Mouse (Mus musculus) kidney, adult 2 months (tissue): ENCODE data around the gene Ppp1r26.

Source experiments
- CTCF ChIP-seq: fragments of 200-500 bp; conservative IDR thresholded peaks from 2 replicates; pipeline ENCODE4 v1.5.1; 2011; ENCODE audit warnings: low read depth, mild to moderate bottlenecking, control low read depth, low read length, moderate library complexity, mixed read lengths; ENCODE audit not compliant: insufficient read depth, insufficient read length
- POLR2A ChIP-seq: fragments of 200-500 bp; IDR thresholded peaks from one replicate; pipeline ENCODE4 v1.6.1; 2011; ENCODE audit warnings: low read depth, low read length, control low read depth

DNA sequence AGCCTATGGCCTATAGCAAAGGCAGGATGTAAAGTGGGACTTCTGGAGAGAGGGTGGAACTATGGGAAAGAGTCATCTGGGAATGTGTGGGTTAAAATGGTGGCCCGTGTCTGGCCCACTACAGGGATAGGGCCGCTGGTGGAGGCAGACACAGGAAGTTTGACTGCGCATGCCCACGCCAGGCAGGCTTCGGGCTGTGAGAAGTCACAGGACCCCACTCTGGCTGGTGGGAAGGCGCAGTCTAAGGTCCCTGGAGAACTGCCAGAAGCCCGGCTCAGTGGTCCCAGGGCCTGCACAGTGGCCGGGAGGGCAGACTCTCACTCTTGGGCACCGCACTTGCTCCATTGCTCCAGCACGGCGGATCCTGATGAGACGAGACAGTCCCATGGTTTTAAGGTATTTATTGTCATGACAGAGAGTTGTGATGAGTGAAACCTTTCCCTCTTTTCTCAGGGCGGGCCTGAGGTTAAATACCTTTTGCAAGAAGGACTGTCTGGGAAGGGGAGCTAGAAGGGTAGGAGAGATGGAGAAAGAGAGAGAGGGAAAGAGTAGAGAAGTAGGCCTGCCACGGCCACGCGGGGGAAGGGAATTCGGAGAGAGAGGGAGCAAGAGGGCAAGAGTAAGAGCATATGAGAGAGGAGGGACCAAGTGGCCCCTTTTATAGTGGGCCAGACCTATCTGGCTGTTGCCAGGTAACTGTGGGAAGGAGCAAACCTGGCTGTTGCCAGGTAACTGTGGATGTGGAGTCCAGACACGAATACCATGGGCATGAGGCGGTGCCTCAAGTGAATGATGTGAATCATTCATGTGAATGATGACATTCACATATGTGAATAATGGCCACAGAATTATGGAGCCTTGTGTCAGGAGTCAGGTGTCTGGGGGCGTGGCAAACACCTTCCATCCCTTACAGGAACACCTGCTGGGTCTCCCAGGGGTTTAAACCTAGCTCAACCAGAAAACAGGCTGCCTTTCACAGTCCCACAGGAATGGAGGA is 32.9 kb downstream of the Ppp1r26 start:
- TF ChIP-seq POLR2A (no peak), CTCF (no peak)
